Mouse (Mus musculus) midbrain, embryonic 15.5 days (tissue): ENCODE data around the gene March4. TPM values are rescaled to one million over a fixed set of nuclear protein-coding genes. Genes with fewer than 3 reads are reported as not detected.
A peak's percentile ranks its signal among the peaks of the same experiment; 100 is the strongest.

Experiments
- ATAC-seq: fragments of 200-750 bp; cut with Nextera tagmentation; replicated peaks from 2 replicates; pipeline ENCODE4 v1.8.0; 2017; ENCODE audit warnings: moderate TSS enrichment
- H3K27ac ChIP-seq: fragments of 300-500 bp; sonication (generic); 2 replicates; pipeline ENCODE4 v1.5.1; 2015; ENCODE audit warnings: mild to moderate bottlenecking, inconsistent platforms
- H3K27me3 ChIP-seq: fragments of 300-500 bp; sonication (generic); replicated peaks from 2 replicates; pipeline ENCODE4 v1.6.1; 2015; ENCODE audit warnings: inconsistent platforms
- H3K36me3 ChIP-seq: fragments of 300-500 bp; sonication (generic); replicated peaks from 2 replicates; pipeline ENCODE4 v1.6.1; 2015; ENCODE audit warnings: inconsistent platforms
- H3K4me1 ChIP-seq: fragments of 300-500 bp; sonication (generic); 2 replicates; pipeline ENCODE4 v1.6.1; 2015; ENCODE audit warnings: inconsistent platforms
- H3K4me2 ChIP-seq: fragments of 300-500 bp; sonication (generic); 2 replicates; pipeline ENCODE4 v1.6.1; 2015; ENCODE audit warnings: inconsistent platforms, mild to moderate bottlenecking, moderate library complexity
- H3K4me3 ChIP-seq: fragments of 300-500 bp; sonication (generic); 2 replicates; pipeline ENCODE4 v1.5.1; 2015; ENCODE audit warnings: mild to moderate bottlenecking, inconsistent platforms
- H3K9ac ChIP-seq: fragments of 300-500 bp; sonication (generic); 2 replicates; pipeline ENCODE4 v1.6.1; 2015; ENCODE audit warnings: mild to moderate bottlenecking, inconsistent platforms
- H3K9me3 ChIP-seq: fragments of 300-500 bp; sonication (generic); 2 replicates; pipeline ENCODE4 v1.6.1; 2016; ENCODE audit warnings: inconsistent platforms
- WGBS: fragments of 180-500 bp; shearing (Covaris S2); methylation state at CpG from one replicate; pipeline ENCODE4 v1.1.7; 2015; ENCODE audit warnings: mixed read lengths; 5-methylcytosine and 5-hydroxymethylcytosine counted together
- polyA plus RNA-seq: library from polyadenylated mRNA; unstranded; fragments of >200 nt; fragmentation: Nextera tagmentation; extraction: Ambion mirVana; gene quantifications from 2 replicates; pipeline ENCODE4 v1.2.1, GENCODE M21; 2015

The March4 gene
- polyA plus RNA-seq, 1 experiment from 2014 or later = 7.9 TPM

DNA sequence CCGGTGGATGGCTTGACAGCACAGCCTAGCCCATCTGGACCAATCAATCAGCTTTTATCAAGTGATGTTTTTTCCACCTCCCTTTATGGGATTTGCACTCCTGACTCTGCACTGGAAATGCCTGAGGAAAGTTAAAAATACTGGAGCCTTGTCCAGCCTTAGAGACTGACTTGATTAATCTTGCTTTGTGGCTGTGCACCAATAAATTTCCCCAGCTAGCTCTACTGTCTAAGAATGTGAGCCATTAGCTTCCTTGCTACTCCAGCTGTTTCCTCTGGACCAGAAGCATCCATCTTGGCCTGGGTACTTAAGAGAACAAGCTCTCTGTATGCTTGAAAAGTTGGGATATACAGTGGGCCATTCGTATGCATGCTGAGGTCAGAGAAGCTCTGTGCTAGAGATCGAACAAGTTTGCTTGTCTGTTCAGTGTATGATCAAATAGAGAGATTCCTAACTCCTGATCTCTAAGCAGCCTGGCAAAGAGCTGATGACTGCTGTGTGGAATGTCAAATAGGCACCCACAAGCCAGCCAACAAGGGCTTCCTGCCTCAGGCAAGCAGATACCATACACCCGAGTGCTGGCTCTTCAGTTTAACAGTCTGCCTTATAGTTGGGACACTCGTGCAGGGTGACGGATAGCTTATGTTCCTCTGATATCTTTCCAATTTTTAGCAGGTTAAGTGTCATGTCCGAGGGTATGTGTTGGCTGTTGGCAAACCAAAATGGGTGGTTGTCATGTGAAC is 25.8 kb downstream of the March4 start:
- 79% methylated on average over 7 of the region's 7 CpGs for WGBS
- no peaks in the 10 kb centered on the region for H3K36me3 ChIP-seq
- ATAC-seq = no peak
- H3K4me2 ChIP-seq = no peak overlapping the region
- H3K9me3 ChIP-seq = no peaks in the 10 kb centered on the region
- no peaks in the 10 kb centered on the region for H3K4me1 ChIP-seq
- H3K4me3 ChIP-seq = no peak overlapping the region
- H3K27me3 ChIP-seq = no peaks in the 10 kb centered on the region
- no peak overlapping the region for H3K27ac ChIP-seq
- H3K9ac ChIP-seq = no peak overlapping the region

DNA sequence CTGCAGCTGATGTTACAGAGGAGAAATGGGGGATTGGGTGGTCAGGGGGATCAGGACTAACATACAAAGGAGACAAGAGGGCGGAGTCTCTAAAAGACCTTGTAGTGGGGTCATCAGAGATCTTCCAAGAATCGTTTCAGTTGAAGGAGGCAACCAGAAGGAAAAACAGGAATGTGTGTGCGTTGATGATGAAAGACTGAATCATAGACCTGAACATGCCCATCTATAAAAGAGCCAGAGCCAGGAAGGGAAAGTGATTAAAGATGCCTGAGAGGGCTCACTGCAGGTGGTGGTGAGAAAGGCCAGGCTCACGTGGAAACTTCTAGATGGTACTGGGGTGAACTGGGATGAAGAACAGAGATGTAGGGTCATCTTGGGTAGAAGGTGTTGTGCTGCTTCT is 27.2 kb downstream of the March4 start:
- H3K4me1 ChIP-seq = no peaks in the 10 kb centered on the region
- H3K27ac ChIP-seq = no peak overlapping the region
- no peak overlapping the region for H3K4me2 ChIP-seq
- no peaks in the 10 kb centered on the region for H3K9me3 ChIP-seq
- ATAC-seq = no peak
- 84% methylated on average over 4 of the region's 4 CpGs for whole genome bisulfite sequencing
- H3K9ac ChIP-seq = no peak overlapping the region
- H3K27me3 ChIP-seq = no peaks in the 10 kb centered on the region
- H3K36me3 ChIP-seq = no peaks in the 10 kb centered on the region
- H3K4me3 ChIP-seq = no peak overlapping the region

DNA sequence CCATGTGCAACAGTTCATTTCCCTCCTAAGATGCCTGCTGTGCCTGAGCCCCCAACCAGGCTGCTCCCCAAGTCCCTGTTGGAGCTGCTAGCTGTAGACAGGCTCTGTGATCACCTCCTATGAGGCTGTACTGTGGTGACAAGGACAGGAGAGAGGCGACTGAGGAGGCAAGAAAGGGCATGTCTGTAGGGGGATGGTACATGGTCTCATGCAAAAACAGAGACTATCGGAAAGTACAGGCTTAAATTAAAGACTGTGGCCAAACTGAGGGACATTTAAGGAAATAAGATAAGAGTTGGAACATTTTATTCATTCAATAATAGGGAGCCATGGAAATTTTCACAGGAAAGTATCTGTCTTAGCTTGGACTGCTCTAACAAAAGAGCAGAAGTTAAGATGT is 29.1 kb downstream of the March4 start:
- Histone ChIP-seq H3K4me2 (no peak overlapping the region), H3K27ac (no peak overlapping the region), H3K4me3 (no peak overlapping the region), H3K4me1 (no peaks in the 10 kb centered on the region), H3K27me3 (no peaks in the 10 kb centered on the region), H3K9ac (no peak overlapping the region), H3K36me3 (no peaks in the 10 kb centered on the region), H3K9me3 (no peaks in the 10 kb centered on the region)
- ATAC-seq = no peak
- 67% methylated on average over 2 of the region's 2 CpGs for WGBS

DNA sequence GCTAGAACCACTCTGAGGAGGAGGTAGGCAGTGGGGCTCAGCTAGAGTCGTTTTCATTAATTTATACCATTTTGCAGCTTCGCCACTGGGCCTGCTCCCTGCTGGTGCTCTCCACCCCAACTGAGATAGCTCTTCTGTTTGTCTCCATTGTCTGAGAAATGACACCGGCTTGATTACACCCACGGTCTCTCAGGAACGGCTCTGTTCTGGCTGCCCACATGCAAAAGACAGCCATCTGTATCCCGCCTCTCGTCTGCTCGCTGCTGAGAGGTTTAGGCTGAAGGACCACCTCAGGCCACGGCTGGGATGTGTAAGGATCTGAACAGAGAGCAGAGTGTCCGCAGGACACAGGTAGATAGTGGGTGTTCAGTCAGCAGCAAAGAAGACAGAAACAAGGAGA is 30.5 kb downstream of the March4 start:
- H3K4me2 ChIP-seq = no peak overlapping the region
- H3K27ac ChIP-seq = no peak overlapping the region
- no peak overlapping the region for H3K9ac ChIP-seq
- no peak for ATAC-seq
- WGBS = 47% methylated on average over 10 of the region's 10 CpGs
- H3K9me3 ChIP-seq = no peaks in the 10 kb centered on the region
- H3K4me1 ChIP-seq = no peaks in the 10 kb centered on the region
- no peaks in the 10 kb centered on the region for H3K36me3 ChIP-seq
- no peaks in the 10 kb centered on the region for H3K27me3 ChIP-seq
- H3K4me3 ChIP-seq = no peak overlapping the region

DNA sequence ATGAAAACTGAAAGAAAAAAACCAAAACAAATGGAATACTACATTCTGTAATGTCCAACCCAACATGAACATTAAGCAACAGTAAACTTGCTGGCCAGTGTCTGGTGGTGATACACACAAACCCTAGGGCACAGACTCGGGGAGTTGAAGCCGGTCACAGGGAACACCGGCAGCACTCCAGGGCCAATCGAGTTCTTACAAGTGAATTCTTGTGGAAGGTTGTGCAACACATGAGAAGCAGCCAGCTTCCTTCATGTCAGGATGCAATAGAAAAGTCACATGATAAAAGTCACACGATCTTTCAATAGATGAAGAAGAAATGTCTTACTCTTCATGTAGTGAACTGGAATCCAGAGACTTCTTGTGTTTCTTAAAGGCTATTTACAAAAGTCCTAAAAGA is 39.1 kb downstream of the March4 start:
- WGBS = 95% methylated on average over 5 of the region's 5 CpGs
- no peak overlapping the region for H3K4me3 ChIP-seq
- no peak overlapping the region for H3K27ac ChIP-seq
- H3K9me3 ChIP-seq = no peaks in the 10 kb centered on the region
- no peak overlapping the region for H3K4me2 ChIP-seq
- ATAC-seq = no peak
- H3K36me3 ChIP-seq = no peaks in the 10 kb centered on the region
- H3K27me3 ChIP-seq = no peaks in the 10 kb centered on the region
- no peaks in the 10 kb centered on the region for H3K4me1 ChIP-seq
- H3K9ac ChIP-seq = no peak overlapping the region

DNA sequence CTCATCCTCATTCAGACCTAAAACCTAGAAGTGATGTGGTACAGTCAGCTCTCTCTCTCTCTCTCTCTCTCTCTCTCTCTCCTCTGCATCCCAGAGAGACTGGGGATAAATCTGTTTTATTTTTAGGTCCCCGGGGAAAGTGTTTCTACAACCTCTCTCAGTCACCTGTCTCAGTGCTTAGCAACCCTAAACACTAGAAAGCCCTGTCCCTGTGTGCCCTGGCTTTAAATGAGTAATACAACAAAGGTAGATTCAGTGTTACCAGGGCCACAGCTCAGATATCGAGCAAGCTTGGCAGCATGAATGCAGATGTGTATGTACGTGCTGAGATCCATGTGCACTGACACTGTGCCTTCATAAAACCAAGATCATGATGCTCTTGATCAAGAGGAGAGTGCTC is 43.3 kb downstream of the March4 start:
- Histone ChIP-seq H3K27me3 (no peaks in the 10 kb centered on the region), H3K4me2 (no peak overlapping the region), H3K36me3 (no peaks in the 10 kb centered on the region), H3K27ac (no peak overlapping the region), H3K9me3 (no peaks in the 10 kb centered on the region), H3K4me3 (no peak overlapping the region), H3K4me1 (peaks cover 5% of the 10 kb centered on the region), H3K9ac (no peak overlapping the region)
- WGBS = 82% methylated on average over 3 of the region's 3 CpGs
- ATAC-seq = no peak

DNA sequence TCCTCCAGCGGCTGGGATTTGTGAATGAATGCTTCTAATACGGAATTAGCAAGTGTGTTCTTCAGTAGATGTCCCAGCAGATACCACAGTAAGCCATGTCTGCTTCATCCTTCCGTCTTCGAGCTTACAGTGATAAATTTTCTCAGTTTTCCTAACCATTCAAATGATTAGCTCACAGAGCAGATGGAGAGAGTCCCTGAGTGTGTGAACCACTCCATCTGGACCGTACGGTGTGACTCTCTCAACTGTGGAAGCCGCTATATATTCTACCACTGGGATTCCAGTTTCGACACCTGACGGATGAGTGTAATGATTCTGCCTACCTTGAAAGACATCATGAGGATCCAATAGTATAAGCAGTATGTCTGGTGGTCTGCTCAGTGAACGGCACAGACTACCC is 44.1 kb downstream of the March4 start:
- no peaks in the 10 kb centered on the region for H3K36me3 ChIP-seq
- peaks cover 5% of the 10 kb centered on the region for H3K4me1 ChIP-seq
- H3K9ac ChIP-seq = no peak overlapping the region
- H3K27ac ChIP-seq = no peak overlapping the region
- no peaks in the 10 kb centered on the region for H3K27me3 ChIP-seq
- 93% methylated on average over 10 of the region's 10 CpGs for WGBS
- H3K4me2 ChIP-seq = no peak overlapping the region
- no peak for ATAC-seq
- no peaks in the 10 kb centered on the region for H3K9me3 ChIP-seq
- H3K4me3 ChIP-seq = no peak overlapping the region

DNA sequence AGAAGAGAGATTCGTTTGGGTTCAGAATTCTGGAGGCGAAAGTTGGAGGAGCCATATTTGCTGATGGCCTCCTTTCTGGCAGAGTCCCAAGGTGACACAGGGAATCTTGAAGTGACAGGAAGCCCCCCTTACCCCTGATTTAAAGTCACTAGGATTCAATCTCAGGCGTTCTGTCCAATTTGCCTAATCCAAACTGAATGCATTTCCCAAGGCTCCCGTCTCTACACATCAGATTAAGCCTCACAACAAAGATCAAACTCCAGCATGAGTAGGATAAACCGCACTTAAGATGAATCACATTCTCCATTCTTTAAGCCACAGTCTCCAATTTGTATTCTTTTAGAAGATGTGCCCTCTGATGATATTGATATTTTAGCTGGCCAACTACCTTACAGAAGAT is 45.4 kb downstream of the March4 start:
- Histone ChIP-seq H3K4me2 (no peak overlapping the region), H3K27ac (no peak overlapping the region), H3K9ac (no peak overlapping the region), H3K4me3 (no peak overlapping the region), H3K27me3 (no peaks in the 10 kb centered on the region), H3K9me3 (no peaks in the 10 kb centered on the region), H3K4me1 (peaks cover 5% of the 10 kb centered on the region), H3K36me3 (no peaks in the 10 kb centered on the region)
- ATAC-seq = no peak
- WGBS = 31% methylated on average over 5 of the region's 5 CpGs

DNA sequence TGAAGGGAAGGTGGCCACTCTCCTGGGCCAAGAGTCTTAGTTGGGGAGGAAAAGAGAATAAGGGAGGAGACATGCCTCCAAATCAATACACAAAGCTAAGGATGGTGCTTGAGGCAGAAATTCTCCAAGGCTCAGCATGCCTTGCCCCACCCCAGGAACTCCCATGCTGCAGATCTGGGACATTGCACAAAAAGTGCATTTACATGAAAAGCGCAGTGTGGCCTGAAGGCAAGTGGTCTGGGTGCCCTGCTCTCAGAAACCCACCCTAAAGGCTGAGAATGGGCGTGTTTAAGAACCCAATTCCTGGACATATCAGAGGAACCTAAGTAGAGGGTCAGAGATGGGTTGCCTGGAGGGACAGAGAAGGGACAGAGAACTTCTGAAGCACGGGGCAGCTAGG is 45.9 kb downstream of the March4 start:
- no peak overlapping the region for H3K4me3 ChIP-seq
- H3K9me3 ChIP-seq = no peaks in the 10 kb centered on the region
- no peaks in the 10 kb centered on the region for H3K36me3 ChIP-seq
- no peak overlapping the region for H3K4me2 ChIP-seq
- H3K27me3 ChIP-seq = no peaks in the 10 kb centered on the region
- WGBS = 70% methylated on average over 3 of the region's 3 CpGs
- H3K4me1 ChIP-seq = peaks cover 5% of the 10 kb centered on the region
- no peak overlapping the region for H3K9ac ChIP-seq
- no peak overlapping the region for H3K27ac ChIP-seq
- no peak for ATAC-seq

DNA sequence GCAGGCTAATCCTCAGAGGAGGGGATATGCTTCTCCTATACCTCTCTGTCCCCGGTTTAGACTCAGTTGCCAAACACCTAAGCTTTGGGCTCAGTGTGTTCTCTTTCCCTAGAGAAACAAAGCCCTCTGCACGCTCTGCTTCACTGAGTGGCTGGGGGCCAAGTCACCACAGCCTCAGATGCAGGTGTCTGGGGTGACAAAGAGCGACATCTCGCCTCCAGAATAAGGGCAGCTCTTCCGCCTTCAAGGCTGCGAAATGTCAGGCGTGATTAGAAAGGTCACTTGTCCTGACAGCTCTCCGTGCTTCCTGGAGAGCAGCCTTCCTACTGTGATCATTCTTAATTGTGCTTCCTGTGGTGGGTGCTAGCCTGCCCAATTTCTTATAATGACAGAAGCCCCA is 46.5 kb downstream of the March4 start:
- no peak for ATAC-seq
- Histone ChIP-seq H3K4me3 (no peak overlapping the region), H3K4me2 (no peak overlapping the region), H3K36me3 (no peaks in the 10 kb centered on the region), H3K9me3 (no peaks in the 10 kb centered on the region), H3K27me3 (no peaks in the 10 kb centered on the region), H3K4me1 (peaks cover 5% of the 10 kb centered on the region), H3K27ac (peak overlapping the region; percentile 25; the same call in 1 of the 2 replicates), H3K9ac (no peak overlapping the region)
- WGBS = 5% methylated on average over 8 of the region's 8 CpGs

DNA sequence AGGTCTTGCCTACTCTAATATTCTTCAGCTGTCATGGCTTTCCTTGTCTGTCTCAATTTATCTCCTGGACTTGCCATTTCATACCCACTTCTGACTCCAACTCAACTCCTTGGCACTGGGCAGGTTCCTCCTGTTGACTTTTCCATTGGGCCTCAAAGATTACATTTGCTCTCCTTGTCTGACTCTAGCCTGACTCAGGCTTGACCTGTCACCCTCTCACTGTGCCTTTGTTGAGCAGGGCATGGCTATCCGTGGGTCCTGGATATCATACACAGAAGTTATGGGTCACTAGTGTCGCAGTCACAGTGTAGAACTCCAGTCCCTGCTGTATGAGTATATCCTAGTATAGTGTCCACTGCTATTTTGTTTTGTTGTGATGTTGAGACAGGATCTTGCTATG is 60.1 kb downstream of the March4 start:
- H3K4me2 ChIP-seq = no peak overlapping the region
- H3K9ac ChIP-seq = no peak overlapping the region
- no peaks in the 10 kb centered on the region for H3K4me1 ChIP-seq
- H3K27ac ChIP-seq = no peak overlapping the region
- H3K27me3 ChIP-seq = no peaks in the 10 kb centered on the region
- H3K36me3 ChIP-seq = no peaks in the 10 kb centered on the region
- H3K9me3 ChIP-seq = no peaks in the 10 kb centered on the region
- H3K4me3 ChIP-seq = no peak overlapping the region
- ATAC-seq = no peak
- 94% methylated on average over 2 of the region's 2 CpGs for WGBS

DNA sequence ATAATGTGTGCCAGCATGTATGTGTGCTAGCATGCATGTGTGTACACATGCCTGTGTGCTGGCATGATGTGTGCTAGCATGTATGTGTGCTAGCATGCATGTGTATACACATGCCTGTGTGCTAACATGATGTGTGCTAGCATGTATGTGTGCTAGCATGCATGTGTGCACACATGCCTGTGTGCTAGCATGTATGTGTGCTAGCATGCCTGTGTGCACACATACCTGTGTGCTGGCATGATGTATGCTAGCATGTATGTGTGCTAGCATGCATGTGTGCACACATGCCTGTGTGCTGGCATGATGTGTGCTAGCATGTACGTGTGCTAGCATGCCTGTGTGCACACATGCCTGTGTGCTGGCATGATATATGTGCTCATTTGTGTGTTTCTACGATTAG is 67.7 kb downstream of the March4 start:
- Histone ChIP-seq H3K4me2 (no peak overlapping the region), H3K4me1 (peaks cover 6% of the 10 kb centered on the region), H3K4me3 (no peak overlapping the region), H3K9me3 (no peaks in the 10 kb centered on the region), H3K9ac (no peak overlapping the region), H3K27me3 (no peaks in the 10 kb centered on the region), H3K27ac (no peak overlapping the region), H3K36me3 (no peaks in the 10 kb centered on the region)
- WGBS = 79% methylated on average over 2 of the region's 2 CpGs
- no peak for ATAC-seq

DNA sequence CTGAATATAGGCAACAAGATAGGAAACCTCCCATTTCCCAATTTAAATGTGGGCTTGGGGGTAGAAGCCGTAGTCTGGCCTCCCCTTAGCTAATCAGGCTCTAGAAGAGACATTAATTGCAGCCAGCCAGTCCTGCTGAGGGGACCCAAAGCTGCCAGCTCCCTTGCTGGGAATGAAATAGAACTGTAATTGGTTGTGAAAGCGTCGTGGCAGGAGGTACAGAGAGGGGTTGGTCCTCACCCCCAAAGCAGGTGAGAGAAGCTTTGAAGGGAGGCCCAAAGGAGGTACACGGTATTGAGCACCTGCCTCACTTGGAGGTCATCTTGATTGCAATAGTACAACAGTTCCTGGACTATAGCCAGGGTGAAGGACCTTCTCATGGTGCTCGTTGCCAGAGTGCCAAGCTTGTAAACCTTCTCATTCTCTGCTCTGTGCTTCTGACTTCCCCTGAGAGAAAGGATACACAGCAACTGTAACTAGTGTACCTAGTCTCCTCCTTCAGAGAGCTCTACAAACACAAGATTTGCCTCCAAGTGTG is 68.2 kb downstream of the March4 start:
- no peak overlapping the region for H3K4me2 ChIP-seq
- no peak overlapping the region for H3K9ac ChIP-seq
- no peak overlapping the region for H3K27ac ChIP-seq
- H3K4me1 ChIP-seq = peaks cover 6% of the 10 kb centered on the region
- H3K36me3 ChIP-seq = no peaks in the 10 kb centered on the region
- H3K9me3 ChIP-seq = no peaks in the 10 kb centered on the region
- H3K27me3 ChIP-seq = no peaks in the 10 kb centered on the region
- WGBS = 60% methylated on average over 5 of the region's 5 CpGs
- ATAC-seq = no peak
- H3K4me3 ChIP-seq = no peak overlapping the region
